Mouse (Mus musculus): ENCODE measurements around the gene Lpcat2b. TPM values are rescaled to one million over a fixed set of nuclear protein-coding genes. Genes with fewer than 3 reads are reported as not detected.

Gene Lpcat2b
- polyA plus RNA-seq, 1 experiment: 0.14 TPM

GRCm38 (mm10) chr5:107410305-107410704 is 21.0 kb upstream of the Lpcat2b start:
- TF ChIP-seq CTCF (IDR thresholded peaks at IDR 0.05; ENCODE audit: insufficient read depth, low read length): no peak
- TF ChIP-seq POLR2A (IDR thresholded peaks at IDR 0.05; ENCODE audit: borderline replicate concordance, extremely low read depth, low read depth, low read length): no peak
- no peak for DNase-seq
- Histone ChIP-seq H3K4me3 (replicated peaks; ENCODE audit: extremely low read depth, low read depth, low read length) (no peak overlapping the region), H3K4me1 (ENCODE audit: control insufficient read depth, insufficient read depth, low read length) (no peaks in the 10 kb centered on the region)
- WGBS: 82% methylated on average over 1 of the region's 1 CpGs

- no peak overlapping the region for H3K4me3 ChIP-seq (replicated peaks; ENCODE audit: extremely low read depth, low read depth, low read length)
- no peaks in the 10 kb centered on the region for H3K4me1 ChIP-seq (ENCODE audit: control insufficient read depth, insufficient read depth, low read length)
- DNase-seq: no peak
- 35% methylated on average over 4 of the region's 4 CpGs for WGBS
- TF ChIP-seq POLR2A (IDR thresholded peaks at IDR 0.05; ENCODE audit: borderline replicate concordance, extremely low read depth, low read depth, low read length): no peak
- TF ChIP-seq CTCF (IDR thresholded peaks at IDR 0.05; ENCODE audit: insufficient read depth, low read length): no peak
Observed at GRCm38 (mm10) chr5:107411326-107411725, 20.0 kb upstream of the Lpcat2b start.

GRCm38 (mm10) chr5:107412285-107412684 is 19.1 kb upstream of the Lpcat2b start:
- no peaks in the 10 kb centered on the region for H3K4me1 ChIP-seq (ENCODE audit: control insufficient read depth, insufficient read depth, low read length)
- no peak for DNase-seq
- 79% methylated on average over 2 of the region's 2 CpGs for WGBS
- H3K4me3 ChIP-seq (replicated peaks; ENCODE audit: extremely low read depth, low read depth, low read length): no peak overlapping the region
- no peak for TF ChIP-seq CTCF (IDR thresholded peaks at IDR 0.05; ENCODE audit: insufficient read depth, low read length)

- WGBS: 69% methylated on average over 2 of the region's 2 CpGs
- Histone ChIP-seq H3K4me3 (replicated peaks; ENCODE audit: extremely low read depth, low read depth, low read length) (no peak overlapping the region), H3K4me1 (ENCODE audit: control insufficient read depth, insufficient read depth, low read length) (no peaks in the 10 kb centered on the region)
- DNase-seq: no peak
- TF ChIP-seq POLR2A (IDR thresholded peaks at IDR 0.05; ENCODE audit: borderline replicate concordance, extremely low read depth, low read depth, low read length) (no peak), CTCF (IDR thresholded peaks at IDR 0.05; ENCODE audit: insufficient read depth, low read length) (no peak)
Observed at GRCm38 (mm10) chr5:107415098-107415497, 16.3 kb upstream of the Lpcat2b start.

- WGBS: 9% methylated on average over 1 of the region's 1 CpGs
- no peak for DNase-seq
- no peak overlapping the region for H3K4me3 ChIP-seq (replicated peaks; ENCODE audit: extremely low read depth, low read depth, low read length)
- TF ChIP-seq CTCF (IDR thresholded peaks at IDR 0.05; ENCODE audit: insufficient read depth, low read length): no peak
- no peak for TF ChIP-seq POLR2A (IDR thresholded peaks at IDR 0.05; ENCODE audit: borderline replicate concordance, extremely low read depth, low read depth, low read length)
- no peaks in the 10 kb centered on the region for H3K4me1 ChIP-seq (ENCODE audit: control insufficient read depth, insufficient read depth, low read length)
Observed at GRCm38 (mm10) chr5:107421676-107422075, 9.7 kb upstream of the Lpcat2b start.

DNA sequence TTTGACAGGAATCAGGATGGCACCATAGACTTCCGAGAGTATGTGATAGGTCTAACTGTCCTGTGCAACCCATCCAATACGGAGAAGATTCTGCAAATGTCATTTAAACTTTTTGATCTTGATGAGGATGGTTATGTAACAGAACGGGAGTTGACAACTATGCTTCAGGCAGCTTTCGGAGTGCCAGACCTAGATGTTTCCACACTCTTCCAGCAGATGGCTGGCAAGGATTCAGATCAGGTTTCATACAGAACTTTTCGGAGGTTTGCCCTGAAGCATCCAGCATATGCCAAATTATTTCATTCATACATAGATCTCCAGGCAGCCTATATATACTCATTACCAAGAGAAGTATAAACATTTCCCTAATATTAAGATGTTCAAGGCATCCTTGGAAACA is 2.7 kb downstream of the Lpcat2b start:
- no peaks in the 10 kb centered on the region for H3K4me1 ChIP-seq (ENCODE audit: control insufficient read depth, insufficient read depth, low read length)
- H3K4me3 ChIP-seq (replicated peaks; ENCODE audit: extremely low read depth, low read depth, low read length): no peak overlapping the region
- DNase-seq: no peak
- no peak for TF ChIP-seq POLR2A (IDR thresholded peaks at IDR 0.05; ENCODE audit: borderline replicate concordance, extremely low read depth, low read depth, low read length)
- TF ChIP-seq CTCF (IDR thresholded peaks at IDR 0.05; ENCODE audit: insufficient read depth, low read length): no peak
- WGBS: 74% methylated on average over 5 of the region's 5 CpGs

DNA sequence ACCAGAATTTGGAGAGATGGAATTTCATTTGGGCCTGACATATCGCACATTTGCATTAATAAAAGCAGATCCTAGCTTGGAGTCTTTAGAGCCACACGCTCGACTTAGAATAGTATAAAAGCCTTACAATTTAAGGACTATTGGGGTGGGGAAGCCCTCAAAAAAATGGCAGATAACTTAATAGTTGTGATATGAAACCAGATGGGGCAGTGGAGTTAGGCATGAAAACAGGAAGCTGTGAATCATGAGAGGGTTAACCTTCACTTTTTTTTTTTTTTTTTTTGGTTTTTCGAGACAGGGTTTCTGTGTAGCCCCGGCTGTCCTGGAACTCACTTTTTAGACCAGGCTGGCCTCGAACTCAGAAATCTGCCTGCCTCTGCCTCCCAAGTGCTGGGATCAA is 4.8 kb downstream of the Lpcat2b start:
- H3K4me1 ChIP-seq (ENCODE audit: control insufficient read depth, insufficient read depth, low read length): no peaks in the 10 kb centered on the region
- no peak for DNase-seq
- H3K4me3 ChIP-seq (replicated peaks; ENCODE audit: extremely low read depth, low read depth, low read length): no peak overlapping the region
- 78% methylated on average over 6 of the region's 6 CpGs for WGBS
- TF ChIP-seq CTCF (IDR thresholded peaks at IDR 0.05; ENCODE audit: insufficient read depth, low read length): no peak
- TF ChIP-seq POLR2A (IDR thresholded peaks at IDR 0.05; ENCODE audit: borderline replicate concordance, extremely low read depth, low read depth, low read length): no peak

- TF ChIP-seq POLR2A (IDR thresholded peaks at IDR 0.05; ENCODE audit: borderline replicate concordance, extremely low read depth, low read depth, low read length) (no peak), CTCF (IDR thresholded peaks at IDR 0.05; ENCODE audit: insufficient read depth, low read length) (no peak)
- 76% methylated on average over 6 of the region's 6 CpGs for WGBS
- Histone ChIP-seq H3K4me1 (ENCODE audit: control insufficient read depth, insufficient read depth, low read length) (no peaks in the 10 kb centered on the region), H3K4me3 (replicated peaks; ENCODE audit: extremely low read depth, low read depth, low read length) (no peak overlapping the region)
- DNase-seq: peak; percentile 6
Observed at GRCm38 (mm10) chr5:107436587-107437209, 5.3 kb downstream of the Lpcat2b start.

- Histone ChIP-seq H3K4me1 (ENCODE audit: control insufficient read depth, insufficient read depth, low read length) (no peaks in the 10 kb centered on the region), H3K4me3 (replicated peaks; ENCODE audit: extremely low read depth, low read depth, low read length) (peak within 1 kb of the TSS; percentile 86)
- peak; percentile 93 for DNase-seq
- no peak for TF ChIP-seq CTCF (IDR thresholded peaks at IDR 0.05; ENCODE audit: insufficient read depth, low read length)
- peak; percentile 51; the same call in 1 of the 2 replicates for TF ChIP-seq POLR2A (IDR thresholded peaks at IDR 0.05; ENCODE audit: borderline replicate concordance, extremely low read depth, low read depth, low read length)
- under 1% methylated on average over 51 of the region's 51 CpGs for WGBS
Observed at GRCm38 (mm10) chr5:107437464-107438281, 6.3 kb downstream of the Lpcat2b start, which contains the start of gene Btbd8. Gene Btbd8, plus strand, starts transcription at chr5:107437997.

- no peaks in the 10 kb centered on the region for H3K4me1 ChIP-seq (ENCODE audit: control insufficient read depth, insufficient read depth, low read length)
- H3K4me3 ChIP-seq (replicated peaks; ENCODE audit: extremely low read depth, low read depth, low read length): peak overlapping the region; percentile 86
- WGBS: 15% methylated on average over 7 of the region's 7 CpGs
- DNase-seq: no peak
- TF ChIP-seq POLR2A (IDR thresholded peaks at IDR 0.05; ENCODE audit: borderline replicate concordance, extremely low read depth, low read depth, low read length): no peak
- TF ChIP-seq CTCF (IDR thresholded peaks at IDR 0.05; ENCODE audit: insufficient read depth, low read length): no peak
Observed at GRCm38 (mm10) chr5:107438353-107438752, 7.0 kb downstream of the Lpcat2b start.

Data from lung, adult 2 months (tissue).